Mouse (Mus musculus) CH12F3 (cell line): Measurements from ENCODE around the gene Acpp.

ENCODE experiments used
- in situ Hi-C: fragments of 300-500 bp; cut with MboI; formaldehyde crosslinking; loops from 2 replicates; pipeline ENCODE4 v1.14.3; 2020; ENCODE audit warnings: low sequenced_read_pairs

The Acpp gene

DNA sequence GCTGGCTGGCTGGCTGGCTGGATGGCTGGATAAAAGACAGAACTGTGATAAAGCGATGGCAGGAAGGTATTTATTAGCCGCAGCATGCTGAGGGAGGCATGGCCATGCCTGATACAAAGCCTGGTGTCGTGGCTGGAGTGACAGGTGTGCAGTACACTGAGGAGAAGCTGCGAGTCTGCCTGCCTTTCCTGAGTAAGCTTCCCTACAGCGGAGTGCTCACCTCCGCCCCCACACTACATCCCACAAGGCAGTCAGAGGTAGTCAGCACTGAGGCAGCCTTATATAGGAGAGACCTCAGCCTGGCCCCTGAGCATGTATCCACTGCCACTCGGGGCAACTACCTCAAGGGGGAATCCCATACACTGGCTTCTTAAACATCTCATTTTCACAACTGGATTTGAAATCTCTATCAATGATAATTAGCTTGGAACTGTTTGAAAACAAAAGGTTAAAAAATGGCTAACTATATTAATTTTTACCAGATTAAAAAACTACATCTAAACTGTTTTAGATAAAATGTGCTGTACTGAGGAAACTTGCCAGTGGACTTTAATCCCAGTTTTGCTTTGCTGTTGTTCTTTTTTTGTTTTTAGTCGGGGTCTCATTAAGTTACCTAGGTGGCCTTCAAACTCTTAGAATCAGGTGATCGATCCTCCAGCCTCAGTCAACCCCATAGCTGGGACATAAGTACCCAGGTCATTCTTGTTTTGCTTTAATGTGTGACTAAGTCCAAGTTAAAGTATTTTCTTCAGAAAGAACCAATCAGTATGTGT is 83.0 kb downstream of the Acpp start:
- in situ Hi-C loops = no loop called here

DNA sequence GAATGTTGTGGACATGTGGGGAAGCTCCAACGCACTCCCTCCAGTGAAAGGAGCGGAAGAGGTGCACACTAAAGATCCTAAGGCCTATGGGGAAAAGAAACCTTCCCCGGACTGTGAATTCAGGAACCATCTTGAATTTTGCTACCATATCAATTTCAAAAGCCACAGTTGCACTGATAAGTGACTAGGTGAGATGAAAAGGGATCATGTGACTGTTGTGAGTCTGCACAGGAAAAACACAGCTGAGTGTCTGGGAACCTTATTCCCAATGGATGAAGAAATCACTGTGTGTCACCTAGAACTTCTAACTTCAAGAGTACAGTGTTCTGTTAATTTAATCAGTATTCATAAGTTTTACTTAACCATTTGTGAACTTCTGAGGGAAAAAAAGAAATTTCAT is 84.9 kb downstream of the Acpp start:
- in situ Hi-C loops = no loop called here

DNA sequence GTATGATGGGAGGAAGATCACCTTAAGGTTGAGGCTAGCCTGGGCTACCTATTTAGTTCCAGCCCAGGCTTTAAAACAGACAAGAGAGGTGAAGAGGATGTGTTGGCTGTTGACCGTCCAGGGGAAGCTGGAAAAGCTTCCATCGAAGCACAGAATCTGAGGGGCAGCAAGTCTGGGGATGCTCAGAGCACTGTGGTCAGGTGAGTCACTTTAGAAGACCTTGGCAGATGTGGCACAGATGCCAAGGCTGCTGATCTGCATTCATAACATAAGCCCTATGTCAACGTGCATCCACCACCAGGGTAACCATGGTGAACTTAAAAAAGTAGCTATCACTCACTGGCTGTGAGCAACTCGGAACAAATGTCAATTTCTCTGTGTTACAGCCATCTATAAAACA is 85.9 kb downstream of the Acpp start:
- in situ Hi-C loops = no loop called here

DNA sequence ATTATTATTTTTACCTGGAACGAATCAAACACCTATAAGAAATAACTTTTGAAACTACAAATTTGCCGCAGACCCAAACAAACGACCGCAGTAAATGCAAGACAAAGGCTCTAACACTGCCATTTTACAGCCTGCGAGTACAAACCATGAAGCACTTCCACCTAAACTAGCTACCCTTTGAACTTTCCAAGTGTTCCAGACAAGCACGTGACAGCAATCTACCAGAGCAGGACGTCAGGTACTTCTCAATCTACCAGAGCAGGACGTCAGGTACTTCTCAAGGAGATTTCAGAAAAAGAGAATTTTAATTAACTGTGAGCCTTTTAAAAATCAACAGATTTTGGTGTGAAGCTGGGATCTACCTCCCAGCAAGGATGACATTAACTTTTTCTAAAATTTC is 86.4 kb downstream of the Acpp start:
- in situ Hi-C loops = no loop called here

- in situ Hi-C loops = no loop called here
Observed at GRCm38 (mm10) chr9:104247307-104247987, 90.1 kb downstream of the Acpp start.

GRCm38 (mm10) chr9:104243799-104244466 is 93.6 kb downstream of the Acpp start:
- in situ Hi-C loops = no loop called here

DNA sequence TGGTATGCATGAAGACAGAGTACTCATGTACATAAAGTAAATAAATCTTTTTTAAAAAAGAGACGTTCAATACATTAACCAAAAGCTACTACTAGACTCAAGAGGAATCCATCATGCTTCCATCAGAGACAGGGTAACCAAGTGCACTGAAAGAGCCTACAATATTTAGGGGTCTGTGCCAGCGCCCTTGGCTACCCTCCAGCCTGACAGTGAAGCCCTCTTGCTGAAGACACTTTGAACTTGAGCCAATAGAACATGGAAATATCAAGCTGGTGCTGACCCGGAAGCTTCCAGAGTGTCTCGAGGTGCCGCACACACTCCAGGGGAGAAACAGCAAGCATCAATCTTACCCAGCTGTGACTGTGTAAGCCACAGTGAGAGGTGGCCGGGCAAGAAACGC is 97.4 kb downstream of the Acpp start:
- in situ Hi-C loops = no loop called here

DNA sequence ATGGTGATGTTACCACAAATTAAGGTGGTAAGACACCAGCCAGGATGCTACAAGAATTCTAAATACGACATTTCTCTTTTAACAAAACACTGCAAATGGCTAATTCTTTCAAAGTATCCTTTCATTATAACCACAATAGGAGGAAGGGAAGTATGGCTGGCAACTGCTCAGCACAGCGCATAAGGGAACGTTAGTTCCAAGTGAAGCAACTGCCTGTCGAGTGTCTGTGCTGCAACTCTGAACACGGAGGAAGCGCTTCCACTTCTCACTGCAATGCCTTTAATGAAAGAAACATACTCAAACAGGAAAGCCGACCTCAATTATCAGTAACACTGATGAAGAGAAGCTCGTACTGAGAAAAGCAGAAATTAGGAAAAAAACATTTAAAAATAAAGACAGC is 98.5 kb downstream of the Acpp start:
- in situ Hi-C loops = no loop called here
